Mouse (Mus musculus) effector memory CD4-positive, alpha-beta T cell, adult 7 months (primary cell): ENCODE data around the gene Jsrp1. TPM values are rescaled to one million over a fixed set of nuclear protein-coding genes. Genes with fewer than 3 reads are reported as not detected.

Source experiments
- polyA plus RNA-seq: library from polyadenylated mRNA; unstranded; fragments of 100-300 nt; shearing (Covaris generic); gene quantifications from one replicate; pipeline ENCODE4 v1.2.1, GENCODE M21; 2017

Gene Jsrp1
- polyA plus RNA-seq = 2.0 TPM

DNA sequence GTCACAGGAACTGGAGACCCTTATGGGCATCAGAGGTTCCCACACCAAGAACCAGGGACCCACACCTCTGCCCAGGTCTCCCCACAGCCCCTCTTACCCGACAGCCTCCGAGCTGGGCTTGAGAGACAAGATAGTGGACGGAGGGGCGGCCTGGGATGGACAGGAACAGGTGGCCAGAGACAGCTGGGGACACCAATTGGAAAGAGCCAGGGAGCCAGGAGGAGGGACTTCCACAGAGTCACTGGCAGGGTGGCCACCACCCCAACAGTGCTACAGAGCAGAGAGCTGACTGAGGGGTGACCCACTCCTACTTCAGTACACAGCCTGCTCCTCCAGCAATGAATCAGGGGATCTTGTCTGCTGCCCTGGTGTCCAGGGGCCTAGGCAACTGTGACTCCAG, at the start of gene Jsrp1:
Gene Jsrp1, minus strand, starts transcription at position 133 of the 400 bp plus-strand sequence.

DNA sequence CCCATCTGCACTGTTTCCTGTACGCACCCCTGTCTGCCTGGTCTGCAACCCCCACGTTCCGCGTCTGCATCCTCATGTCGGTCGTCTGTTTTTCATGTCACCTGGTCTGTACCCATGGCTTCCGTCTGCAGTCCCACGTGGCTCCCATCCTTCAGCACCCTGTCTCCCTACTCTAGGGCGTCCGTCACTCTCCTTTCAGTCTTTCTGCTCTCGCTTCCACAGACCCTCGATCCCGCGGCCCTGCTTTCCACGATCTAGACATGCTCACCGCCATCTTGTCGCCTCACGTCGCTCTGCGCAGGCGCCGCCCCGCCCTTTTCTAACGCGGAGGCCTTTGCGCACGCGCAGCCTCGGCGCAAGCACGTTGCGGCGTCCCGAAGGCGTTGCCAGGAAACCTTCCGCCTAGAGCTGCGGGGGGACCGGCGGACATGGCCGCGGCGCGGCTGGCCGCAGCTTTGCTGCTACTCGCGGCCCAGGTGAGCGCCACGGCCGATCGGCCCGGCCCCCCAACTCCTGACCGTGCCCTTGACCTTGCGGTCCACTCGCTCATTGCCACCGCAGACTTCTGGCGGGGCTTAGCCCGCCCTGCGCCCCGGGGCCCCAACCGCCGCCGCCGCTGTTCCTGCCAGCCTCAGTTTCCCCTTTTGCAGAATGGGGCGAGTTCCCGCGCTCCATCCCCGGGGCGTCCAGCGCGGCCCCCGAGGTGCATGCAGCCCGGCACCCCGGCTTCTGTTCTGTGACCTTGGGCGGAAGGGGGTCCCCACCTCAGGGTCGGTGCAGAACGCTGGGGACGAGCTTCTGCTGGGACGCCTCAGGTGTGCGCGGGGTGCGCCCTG, 41.8 kb upstream of the Jsrp1 start, which contains the start of the genes Lsm7 and Sppl2b:
Gene Lsm7, minus strand, starts transcription at position 297 of the 836 bp plus-strand sequence.
Gene Sppl2b, plus strand, starts transcription at position 363 of the 836 bp plus-strand sequence.

GRCm38 (mm10) chr10:80843931-80844547, 30.7 kb upstream of the Jsrp1 start, which contains the start of gene Lingo3:
Gene Lingo3, minus strand, starts transcription at chr10:80844039.

DNA sequence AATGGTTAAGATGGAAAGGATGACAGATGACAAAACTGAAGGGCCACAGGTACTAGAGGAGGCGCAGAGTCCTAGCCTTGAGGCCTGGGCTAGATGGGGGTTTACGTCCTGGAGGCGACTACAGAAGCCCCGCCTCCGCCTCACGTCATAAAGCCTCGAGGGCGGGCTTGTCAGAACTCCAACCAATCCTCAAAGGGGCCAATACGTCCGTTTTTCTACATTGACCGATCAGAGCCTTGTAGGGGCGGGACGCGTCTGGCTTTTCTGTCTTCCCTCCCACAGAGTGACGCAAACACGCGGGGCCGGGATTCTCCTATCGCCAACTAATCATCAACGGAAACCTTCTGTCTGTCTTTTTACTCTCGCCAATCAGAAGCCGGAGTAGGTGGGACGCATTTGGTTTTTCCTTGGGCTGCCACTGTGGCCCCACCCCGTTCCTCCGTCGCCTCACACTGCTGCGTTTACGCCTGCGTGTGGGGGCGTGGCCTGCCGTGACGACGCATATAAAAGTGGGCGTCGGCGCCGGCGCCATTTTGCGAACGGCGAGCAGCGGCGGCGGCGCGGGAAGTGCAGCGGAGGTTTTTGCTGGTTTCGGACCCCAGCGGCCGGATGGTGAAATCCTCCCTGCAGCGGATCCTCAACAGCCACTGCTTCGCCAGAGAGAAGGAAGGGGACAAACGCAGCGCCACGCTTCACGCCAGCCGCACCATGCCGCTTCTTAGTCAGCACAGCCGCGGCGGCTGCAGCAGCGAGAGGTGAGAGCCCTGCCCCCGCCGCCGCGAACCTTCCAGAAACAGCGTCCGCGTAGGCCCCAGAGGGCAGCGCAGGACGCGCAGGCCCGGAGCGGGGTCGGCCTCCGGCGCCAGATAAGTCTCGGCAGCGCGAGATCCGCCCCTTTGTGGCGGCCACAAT, 13.1 kb upstream of the Jsrp1 start, which contains the start of gene Oaz1:
Gene Oaz1, plus strand, starts transcription at position 506 of the 912 bp plus-strand sequence.

DNA sequence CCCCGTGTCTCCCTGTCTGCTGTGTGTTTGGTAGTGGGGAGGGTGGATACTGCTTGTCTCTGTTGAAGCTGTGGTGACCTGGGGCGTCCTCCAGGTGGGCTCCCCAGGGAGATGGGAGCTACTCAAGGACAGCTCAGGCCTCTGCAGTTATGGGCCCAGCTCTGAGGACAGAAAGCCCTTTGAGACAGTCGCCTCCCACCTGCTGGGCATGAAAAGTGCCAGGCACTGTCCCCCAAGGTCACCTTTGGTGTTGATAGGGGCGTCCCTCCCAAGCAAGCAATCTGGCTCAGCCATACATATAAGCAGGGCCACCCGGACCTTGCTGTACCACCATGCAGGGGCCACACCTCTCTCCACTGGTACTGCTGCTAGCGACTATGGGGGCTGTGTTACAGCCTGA, 8.4 kb downstream of the Jsrp1 start, which contains the start of gene Amh:
Gene Amh, plus strand, starts transcription at position 328 of the 400 bp plus-strand sequence.

DNA sequence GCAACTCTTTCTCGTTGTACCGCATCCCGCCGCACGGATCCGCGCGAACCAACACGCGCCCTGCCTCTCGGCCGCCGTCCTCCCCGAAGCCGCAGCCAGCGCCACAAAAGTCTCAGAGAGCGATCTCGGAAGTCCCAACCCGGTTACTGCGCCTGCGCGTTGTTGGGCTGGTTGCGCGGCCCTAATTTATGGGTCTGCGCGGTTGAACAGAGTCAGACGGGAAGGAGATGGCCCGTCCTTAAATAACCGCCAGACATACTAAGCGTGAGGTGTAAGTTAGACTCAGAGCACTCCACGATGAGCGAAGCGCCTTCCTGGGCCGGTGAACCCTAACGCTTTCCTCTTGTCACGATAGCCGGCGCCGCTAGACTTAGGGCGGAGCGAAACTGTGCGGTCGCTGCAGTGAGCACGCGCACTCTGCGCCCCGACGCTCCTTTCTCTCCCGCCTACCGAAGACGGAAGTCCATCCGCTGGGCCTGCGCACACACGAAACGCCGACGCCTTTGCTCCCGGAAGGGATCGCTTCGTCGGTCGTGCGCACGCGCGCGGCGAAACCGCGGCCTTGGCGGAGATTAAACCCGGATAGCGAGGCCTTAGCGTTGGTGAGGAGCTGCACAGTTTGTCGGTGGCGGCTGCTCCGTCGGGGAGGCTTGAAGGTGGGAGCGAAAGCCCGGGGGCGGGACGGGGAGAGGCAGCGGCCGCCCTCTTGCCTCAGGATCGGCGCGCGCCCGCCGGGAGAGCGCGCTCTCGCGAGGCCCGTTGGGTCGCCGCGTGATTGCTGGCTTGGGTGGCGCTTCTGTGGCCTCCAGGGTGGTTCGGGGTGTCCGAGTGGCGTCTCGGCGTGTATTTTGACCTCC, 14.9 kb downstream of the Jsrp1 start, which contains the start of the genes Sf3a2 and Plekhj1:
Gene Sf3a2, plus strand, starts transcription at position 49 of the 857 bp plus-strand sequence.
Gene Plekhj1, minus strand, starts transcription at position 477 of the 857 bp plus-strand sequence.

Other genes with a start within 250 kb of the Jsrp1 start
- gene Klf16, start 236.2 kb downstream of the Jsrp1 start, polyA plus RNA-seq = 16.2 TPM
- 92.3 TPM for gene Abhd17a, start 223.2 kb downstream of the Jsrp1 start, polyA plus RNA-seq
- 106 TPM for gene Scamp4, start 210.6 kb downstream of the Jsrp1 start, polyA plus RNA-seq
- 6.2 TPM for gene Adat3, start 210.6 kb downstream of the Jsrp1 start, polyA plus RNA-seq
- 14.3 TPM for gene Gm49322, start 207.5 kb downstream of the Jsrp1 start, polyA plus RNA-seq
- 338 TPM for gene Csnk1g2, start 190.7 kb downstream of the Jsrp1 start, polyA plus RNA-seq
- 16.0 TPM for gene Btbd2, start 156.4 kb downstream of the Jsrp1 start, polyA plus RNA-seq
- 200 TPM for gene Mknk2, start 135.4 kb downstream of the Jsrp1 start, polyA plus RNA-seq
- 123 TPM for gene Mob3a, start 111.5 kb downstream of the Jsrp1 start, polyA plus RNA-seq
- 72.1 TPM for gene Izumo4, start 111.3 kb downstream of the Jsrp1 start, polyA plus RNA-seq
- gene Ap3d1, start 71.2 kb downstream of the Jsrp1 start, polyA plus RNA-seq = 70.3 TPM
- gene Dot1l, start 58.3 kb downstream of the Jsrp1 start, polyA plus RNA-seq = 52.5 TPM
- 57.5 TPM for gene Sf3a2, start 15.3 kb downstream of the Jsrp1 start, polyA plus RNA-seq
- 202 TPM for gene Plekhj1, start 14.9 kb downstream of the Jsrp1 start, polyA plus RNA-seq
- not detected for gene Amh, start 8.3 kb downstream of the Jsrp1 start, polyA plus RNA-seq
- gene Oaz1, start 13.2 kb upstream of the Jsrp1 start, polyA plus RNA-seq = 2,187 TPM
- 0.11 TPM for gene Lingo3, start 30.5 kb upstream of the Jsrp1 start, polyA plus RNA-seq
- 76.0 TPM for gene Lsm7, start 41.7 kb upstream of the Jsrp1 start, polyA plus RNA-seq
- gene Sppl2b, start 41.8 kb upstream of the Jsrp1 start, polyA plus RNA-seq = 18.4 TPM
- not detected for gene Tmprss9, start 58.4 kb upstream of the Jsrp1 start, polyA plus RNA-seq
- gene Timm13, start 87.5 kb upstream of the Jsrp1 start, polyA plus RNA-seq = 151 TPM
- 18.5 TPM for gene Lmnb2, start 104.7 kb upstream of the Jsrp1 start, polyA plus RNA-seq
- gene Gadd45b, start 116.6 kb upstream of the Jsrp1 start, polyA plus RNA-seq = 743 TPM
- gene Gng7, start 201.4 kb upstream of the Jsrp1 start, polyA plus RNA-seq = 0.55 TPM
- not detected for gene Diras1, start 212.2 kb upstream of the Jsrp1 start, polyA plus RNA-seq
- gene Slc39a3, start 223.9 kb upstream of the Jsrp1 start, polyA plus RNA-seq = 11.1 TPM
- gene Sgta, start 246.7 kb upstream of the Jsrp1 start, polyA plus RNA-seq = 65.6 TPM